Comparison of ENCODE assay signal across 8 mouse cellular contexts in genomic region chr12:80060338-80060737, GRCm38 (mm10). TPM values are rescaled to one million over a fixed set of nuclear protein-coding genes. Genes with fewer than 3 reads are reported as not detected.
DNase-seq lines count a peak whose midpoint lies in the region; ATAC-seq and TF ChIP-seq lines count a peak whose summit lies in the region.

No protein-coding gene starts in this region.

- H3K27me3 ChIP-seq in hindbrain, postnatal 0 days (ENCODE audit: insufficient read depth, low read length): no peaks in the 10 kb centered on the region
- H3K27me3 ChIP-seq in midbrain, embryonic 15.5 days (replicated peaks): no peaks in the 10 kb centered on the region

- peak; percentile 15 for DNase-seq in kidney, adult 11 months
- no peak for DNase-seq in kidney, postnatal 10 days
- no peak for DNase-seq in hindbrain, postnatal 0 days (ENCODE audit: low spot score)
- no peak for DNase-seq in layer of hippocampus, postnatal 10 days (ENCODE audit: low spot score in 2 of 2)
- no peak for DNase-seq in ovary, postnatal 14 days (ENCODE audit: low spot score)
- no peak for DNase-seq in cerebellum, postnatal 36 days

- no peak for TF ChIP-seq CTCF in hindbrain, postnatal 0 days (IDR thresholded peaks at IDR 0.05; ENCODE audit: low read depth)

- peaks cover 55% of the 10 kb centered on the region for H3K4me1 ChIP-seq in brown adipose tissue, adult 24 weeks (ENCODE audit: control insufficient read depth, insufficient read depth, insufficient read length, low read length)
- H3K4me1 ChIP-seq in hindbrain, postnatal 0 days (ENCODE audit: insufficient read depth, low read length): peaks cover 31% of the 10 kb centered on the region
- peaks cover 38% of the 10 kb centered on the region for H3K4me1 ChIP-seq in midbrain, embryonic 15.5 days

- WGBS in hindbrain, postnatal 0 days: 44% methylated on average over 9 of the region's 9 CpGs
- WGBS in midbrain, embryonic 15.5 days: 19% methylated on average over 9 of the region's 9 CpGs

- H3K9ac ChIP-seq in hindbrain, postnatal 0 days (replicated peaks; ENCODE audit: low read length): no peak overlapping the region
- H3K9ac ChIP-seq in midbrain, embryonic 15.5 days: no peak overlapping the region

- no peak overlapping the region for H3K4me3 ChIP-seq in brown adipose tissue, adult 24 weeks (ENCODE audit: insufficient read depth, low read depth, low read length)
- H3K4me3 ChIP-seq in hindbrain, postnatal 0 days (ENCODE audit: low read length): no peak overlapping the region
- no peak overlapping the region for H3K4me3 ChIP-seq in midbrain, embryonic 15.5 days

- H3K4me2 ChIP-seq in hindbrain, postnatal 0 days (ENCODE audit: low read depth, low read length): no peak overlapping the region
- no peak overlapping the region for H3K4me2 ChIP-seq in midbrain, embryonic 15.5 days

- H3K36me3 ChIP-seq in hindbrain, postnatal 0 days (ENCODE audit: insufficient read depth, low read length): no peaks in the 10 kb centered on the region
- no peaks in the 10 kb centered on the region for H3K36me3 ChIP-seq in midbrain, embryonic 15.5 days (replicated peaks)

- H3K27ac ChIP-seq in brown adipose tissue, adult 24 weeks (replicated peaks; ENCODE audit: low read depth, low read length): peak overlapping the region; percentile 81
- 0 out of 2 replicates have a peak overlapping the region, but pooled peaks have one; percentile 7 for H3K27ac ChIP-seq in hindbrain, postnatal 0 days
- H3K27ac ChIP-seq in midbrain, embryonic 15.5 days: 0 out of 2 replicates have a peak overlapping the region, but pooled peaks have one; percentile 6

- H3K9me3 ChIP-seq in hindbrain, postnatal 0 days (ENCODE audit: low read length): no peaks in the 10 kb centered on the region
- H3K9me3 ChIP-seq in midbrain, embryonic 15.5 days: no peaks in the 10 kb centered on the region

- no peak for ATAC-seq in hindbrain, postnatal 0 days
- ATAC-seq in midbrain, embryonic 15.5 days (replicated peaks): no peak

RNA-seq across cellular contexts. Expression of gene Zfp36l1, which starts 52.5 kb away (rescaled TPM):
- polyA plus RNA-seq in brown adipose tissue, adult 24 weeks (2012; ENCODE audit: insufficient read depth, insufficient read length, missing spikeins): 67.0 and 75.8 TPM in 2 replicates
- total RNA-seq in hindbrain, postnatal 0 days (2014; rRNA removed): 61.8 and 69.5 TPM in 2 replicates
- polyA plus RNA-seq in hindbrain, postnatal 0 days (2015; fragmentation: Nextera tagmentation; extraction: Ambion mirVana): 64.6 and 65.9 TPM in 2 replicates
- polyA plus RNA-seq in midbrain, embryonic 15.5 days (2015; fragmentation: Nextera tagmentation; extraction: Ambion mirVana): 37.1 and 41.4 TPM in 2 replicates
- total RNA-seq in layer of hippocampus, postnatal 10 days (2021): 10 to 100 TPM; 46.9 to 54.7 TPM

Comparison
In these comparisons a context has a peak if more than half of its experiments do, and no peak if none do; other contexts are left out.
1. H3K27ac ChIP-seq: peak in every context shown above with its lines; median percentile 81 in brown adipose tissue, adult 24 weeks; 7 in hindbrain, postnatal 0 days; 6 in midbrain, embryonic 15.5 days.